Mouse (Mus musculus) hindbrain, embryonic 15.5 days (tissue): ENCODE measurements around the gene Zfyve27. TPM values are rescaled to one million over a fixed set of nuclear protein-coding genes. Genes with fewer than 3 reads are reported as not detected.

Source experiments
- ATAC-seq: fragments of 200-750 bp; cut with Nextera tagmentation; 2 replicates; pipeline ENCODE4 v1.8.0; 2017; ENCODE audit warnings: low read depth, moderate number of reproducible peaks, moderate TSS enrichment; ENCODE audit not compliant: low FRiP score
- H3K27ac ChIP-seq: fragments of 300-500 bp; sonication (generic); replicated peaks from 2 replicates; pipeline ENCODE4 v1.5.1; 2015; ENCODE audit warnings: mild to moderate bottlenecking, inconsistent platforms
- H3K27me3 ChIP-seq: fragments of 300-500 bp; sonication (generic); 2 replicates; pipeline ENCODE4 v1.6.1; 2015; ENCODE audit warnings: control low read depth, inconsistent platforms
- H3K36me3 ChIP-seq: fragments of 300-500 bp; sonication (generic); 2 replicates; pipeline ENCODE4 v1.6.1; 2015; ENCODE audit warnings: control low read depth, inconsistent platforms
- H3K4me1 ChIP-seq: fragments of 300-500 bp; sonication (generic); replicated peaks from 2 replicates; pipeline ENCODE4 v1.6.1; 2015; ENCODE audit warnings: control low read depth, inconsistent platforms
- H3K4me2 ChIP-seq: fragments of 300-500 bp; sonication (generic); 2 replicates; pipeline ENCODE4 v1.6.1; 2015; ENCODE audit warnings: moderate library complexity, mild to moderate bottlenecking, inconsistent platforms
- H3K4me3 ChIP-seq: fragments of 300-500 bp; sonication (generic); 2 replicates; pipeline ENCODE4 v1.5.1; 2015; ENCODE audit warnings: mild to moderate bottlenecking, inconsistent platforms
- H3K9ac ChIP-seq: fragments of 300-500 bp; sonication (generic); 2 replicates; pipeline ENCODE4 v1.6.1; 2015; ENCODE audit warnings: inconsistent platforms
- H3K9me3 ChIP-seq: fragments of 300-500 bp; sonication (generic); 2 replicates; pipeline ENCODE4 v1.6.1; 2016; ENCODE audit warnings: control low read depth, inconsistent platforms
- WGBS: fragments of 180-500 bp; shearing (Covaris S2); methylation state at CpG from one replicate; pipeline ENCODE4 v1.1.7; 2015; 5-methylcytosine and 5-hydroxymethylcytosine counted together
- polyA plus RNA-seq: library from polyadenylated mRNA; unstranded; fragments of >200 nt; fragmentation: Nextera tagmentation; extraction: Ambion mirVana; gene quantifications from 2 replicates; pipeline ENCODE4 v1.2.1, GENCODE M21; 2015

Zfyve27 gene
- polyA plus RNA-seq, 1 experiment from 2014 or later, result 65.0 TPM

DNA sequence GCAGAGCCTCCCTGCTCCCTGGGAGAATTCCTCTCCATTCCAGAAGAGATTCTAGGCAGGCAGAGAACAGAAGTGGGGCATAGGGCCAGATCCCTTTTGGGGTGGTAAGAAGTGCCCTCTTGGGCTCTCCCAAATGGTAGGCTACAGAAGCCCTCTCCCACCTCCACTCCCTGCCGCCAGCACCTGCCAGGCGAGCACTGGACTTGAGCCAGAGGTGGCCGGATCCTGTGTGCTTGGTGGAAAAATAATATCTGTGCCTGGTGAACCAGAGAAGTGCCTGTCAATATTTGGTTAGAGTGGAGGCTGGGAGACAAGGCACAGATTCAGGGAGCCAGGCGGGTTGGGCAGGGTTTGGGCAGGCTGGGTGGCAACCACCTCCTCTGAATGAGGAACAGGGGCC is 32.6 kb downstream of the Zfyve27 start:
- Histone ChIP-seq H3K27ac (no peak overlapping the region), H3K4me2 (no peak overlapping the region), H3K9me3 (no peaks in the 10 kb centered on the region), H3K4me1 (peaks cover 5% of the 10 kb centered on the region), H3K9ac (no peak overlapping the region), H3K36me3 (peaks cover 9% of the 10 kb centered on the region; the same call in 1 of the 2 replicates), H3K27me3 (peaks cover 28% of the 10 kb centered on the region), H3K4me3 (no peak overlapping the region)
- ATAC-seq, result no peak
- 83% methylated on average over 4 of the region's 4 CpGs for WGBS

DNA sequence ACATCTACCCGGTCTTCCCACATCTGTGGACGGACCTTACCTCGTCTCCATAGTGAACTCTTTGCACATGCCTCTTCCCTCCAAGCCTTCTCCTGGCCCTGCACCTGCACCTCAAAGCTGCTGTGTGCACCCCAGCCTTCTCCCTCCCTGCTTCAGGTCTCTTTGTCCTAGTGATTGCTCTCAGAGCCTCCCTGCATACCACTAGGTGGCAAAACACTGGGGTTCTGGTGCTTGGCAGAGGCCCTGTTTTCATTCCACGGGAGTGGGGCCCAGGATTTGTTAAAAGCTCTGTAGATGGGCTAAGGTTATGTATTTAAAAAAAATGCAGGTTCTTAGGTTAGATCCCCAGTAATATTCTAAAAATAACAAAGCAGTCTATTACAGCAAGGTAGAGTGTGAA is 33.3 kb downstream of the Zfyve27 start:
- Histone ChIP-seq H3K4me3 (no peak overlapping the region), H3K27me3 (peaks cover 35% of the 10 kb centered on the region), H3K9me3 (no peaks in the 10 kb centered on the region), H3K4me2 (no peak overlapping the region), H3K4me1 (peaks cover 12% of the 10 kb centered on the region), H3K36me3 (peaks cover 3% of the 10 kb centered on the region; the same call in 1 of the 2 replicates), H3K27ac (no peak overlapping the region), H3K9ac (no peak overlapping the region)
- no peak for ATAC-seq
- WGBS, result 67% methylated on average over 4 of the region's 4 CpGs

DNA sequence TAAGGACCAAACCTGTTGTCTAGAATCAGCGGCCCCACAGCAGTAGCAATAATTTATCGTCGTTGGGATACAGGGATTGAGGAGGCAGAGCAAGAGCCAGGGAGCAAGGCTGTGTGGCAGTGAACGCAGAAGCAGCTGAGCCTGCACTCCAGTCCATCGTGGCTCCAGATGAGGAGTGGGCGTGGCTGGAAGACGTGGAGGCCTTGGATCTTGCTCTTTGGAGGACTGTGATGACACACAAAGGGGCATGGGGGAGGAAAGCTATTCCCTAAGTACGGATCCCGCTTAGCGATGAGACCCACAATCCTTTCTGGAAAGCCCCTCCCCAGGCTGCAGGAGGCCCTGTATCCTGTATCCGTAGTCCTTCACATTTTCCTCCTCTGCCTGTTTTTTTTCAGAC is 34.3 kb downstream of the Zfyve27 start:
- no peak overlapping the region for H3K27ac ChIP-seq
- no peaks in the 10 kb centered on the region for H3K36me3 ChIP-seq
- H3K9me3 ChIP-seq, result no peaks in the 10 kb centered on the region
- no peak overlapping the region for H3K4me2 ChIP-seq
- ATAC-seq, result no peak
- H3K4me1 ChIP-seq, result peaks cover 17% of the 10 kb centered on the region
- no peak overlapping the region for H3K9ac ChIP-seq
- peaks cover 44% of the 10 kb centered on the region for H3K27me3 ChIP-seq
- WGBS, result 48% methylated on average over 11 of the region's 11 CpGs
- no peak overlapping the region for H3K4me3 ChIP-seq

DNA sequence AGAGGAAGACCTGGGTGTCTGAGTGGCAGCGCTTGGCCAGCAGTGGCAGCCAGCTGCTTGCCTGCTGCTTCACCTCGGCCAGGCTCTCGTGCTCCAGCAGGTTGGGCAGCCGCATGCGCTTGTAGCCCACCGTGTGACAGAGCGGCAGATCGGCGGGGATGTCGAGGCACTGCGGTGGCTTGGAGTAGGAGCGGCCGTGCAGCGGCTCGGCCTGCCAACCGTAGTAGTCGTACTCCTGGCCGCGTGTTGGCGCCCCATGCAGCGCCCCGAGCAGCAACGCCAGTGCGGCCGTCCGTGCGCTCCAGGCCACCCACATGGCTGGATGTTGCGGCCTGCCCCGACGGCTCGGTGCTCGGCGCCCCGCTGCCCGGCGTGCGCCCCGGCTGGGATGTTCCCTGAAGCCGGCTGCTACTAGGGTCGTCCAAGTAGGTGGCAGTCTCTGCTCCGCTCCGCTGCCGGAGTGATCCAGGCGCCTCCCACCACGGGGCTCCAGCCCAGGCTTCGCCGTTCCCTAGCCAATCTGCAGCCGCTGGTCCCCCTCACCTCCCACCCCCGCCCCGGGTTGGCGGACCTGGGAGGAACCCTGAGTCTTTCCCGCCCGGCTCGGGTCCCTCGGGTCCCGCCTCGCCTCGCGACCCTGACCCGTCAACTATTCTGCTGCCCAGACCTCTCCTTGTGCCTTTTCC is 38.1 kb downstream of the Zfyve27 start, which contains the start of gene Sfrp5:
TSS of gene Sfrp5 (minus strand) at position 557 of the 686 bp plus-strand sequence.
- H3K4me1 ChIP-seq, result peaks cover 20% of the 10 kb centered on the region
- no peaks in the 10 kb centered on the region for H3K9me3 ChIP-seq
- peak within 1 kb of the TSS; percentile 30 for H3K4me3 ChIP-seq
- H3K27me3 ChIP-seq, result peaks cover 57% of the 10 kb centered on the region
- peak; percentile 44; the same call in 1 of the 2 replicates for ATAC-seq
- WGBS, result under 1% methylated on average over 60 of the region's 60 CpGs
- H3K36me3 ChIP-seq, result no peaks in the 10 kb centered on the region
- no peak within 1 kb of the TSS for H3K9ac ChIP-seq
- no peak within 1 kb of the TSS for H3K27ac ChIP-seq
- peak within 1 kb of the TSS; percentile 55 for H3K4me2 ChIP-seq

DNA sequence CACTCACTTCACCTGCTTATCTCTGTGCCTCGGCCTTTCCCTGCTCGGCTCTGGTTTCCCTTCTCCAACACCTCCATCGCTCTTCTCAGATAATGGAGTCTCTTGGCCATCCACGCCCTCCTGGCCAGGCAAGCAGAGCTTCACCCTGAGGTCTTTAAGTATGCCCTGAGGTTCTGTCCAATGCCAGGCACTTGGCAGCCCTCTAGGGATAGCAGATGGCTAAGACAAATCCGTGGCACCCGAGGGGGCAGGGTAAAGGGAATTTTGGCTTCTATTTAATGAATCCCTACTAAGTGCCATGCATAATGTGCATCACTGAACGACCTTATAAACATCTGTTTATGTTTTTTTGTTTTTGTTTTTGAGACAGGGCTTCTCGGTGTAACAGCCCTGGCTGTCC is 38.7 kb downstream of the Zfyve27 start:
- peaks cover 20% of the 10 kb centered on the region for H3K4me1 ChIP-seq
- ATAC-seq, result no peak
- H3K9ac ChIP-seq, result no peak overlapping the region
- H3K4me2 ChIP-seq, result peak overlapping the region; percentile 55; the same call in 1 of the 2 replicates
- H3K27me3 ChIP-seq, result peaks cover 57% of the 10 kb centered on the region
- H3K36me3 ChIP-seq, result no peaks in the 10 kb centered on the region
- peak overlapping the region; percentile 30; the same call in 1 of the 2 replicates for H3K4me3 ChIP-seq
- no peaks in the 10 kb centered on the region for H3K9me3 ChIP-seq
- H3K27ac ChIP-seq, result no peak overlapping the region
- 40% methylated on average over 8 of the region's 8 CpGs for WGBS

DNA sequence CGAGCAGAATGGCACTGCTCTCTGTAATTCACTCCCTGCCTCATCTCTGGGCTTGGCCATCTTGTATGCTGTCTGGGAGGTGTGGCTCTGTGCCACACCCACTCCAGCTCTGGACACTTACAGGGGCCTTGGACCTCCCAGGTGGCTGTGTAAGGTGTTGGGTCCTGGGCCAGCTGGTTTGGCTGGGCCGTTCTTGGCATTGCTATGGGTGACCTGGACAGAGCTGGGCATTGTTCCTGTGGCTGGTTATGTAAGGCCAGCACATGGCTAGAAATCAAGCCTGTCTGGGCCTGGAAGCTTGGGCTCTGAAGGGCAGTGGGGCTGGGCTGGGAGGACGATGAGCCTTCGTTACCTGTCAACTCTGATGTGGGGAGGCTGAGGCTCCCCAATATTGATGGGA is 40.6 kb downstream of the Zfyve27 start:
- no peak overlapping the region for H3K4me2 ChIP-seq
- peaks cover 49% of the 10 kb centered on the region for H3K27me3 ChIP-seq
- H3K36me3 ChIP-seq, result no peaks in the 10 kb centered on the region
- no peaks in the 10 kb centered on the region for H3K9me3 ChIP-seq
- no peak overlapping the region for H3K27ac ChIP-seq
- WGBS, result 89% methylated on average over 4 of the region's 4 CpGs
- ATAC-seq, result no peak
- H3K9ac ChIP-seq, result no peak overlapping the region
- H3K4me3 ChIP-seq, result no peak overlapping the region
- peaks cover 20% of the 10 kb centered on the region for H3K4me1 ChIP-seq

DNA sequence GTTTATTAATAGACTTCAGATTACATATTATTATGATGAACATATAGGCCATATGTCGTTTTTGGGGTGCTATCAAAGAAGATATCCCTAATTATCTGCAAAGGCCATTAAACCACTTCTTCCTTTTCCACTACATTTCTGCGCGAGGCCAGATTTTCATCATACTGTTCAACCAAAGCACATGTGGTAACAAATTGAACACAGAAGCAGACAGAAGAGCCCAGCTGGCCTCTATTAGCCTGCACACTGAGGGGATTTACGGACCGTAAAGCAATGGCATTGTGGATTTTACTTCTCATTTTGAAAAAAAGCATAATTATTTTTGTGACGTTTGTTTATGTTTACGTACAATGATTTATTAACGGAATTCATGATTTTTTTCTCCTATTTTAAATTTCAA is 41.5 kb downstream of the Zfyve27 start:
- WGBS, result 62% methylated on average over 8 of the region's 8 CpGs
- H3K27me3 ChIP-seq, result peaks cover 40% of the 10 kb centered on the region
- H3K36me3 ChIP-seq, result no peaks in the 10 kb centered on the region
- H3K4me1 ChIP-seq, result peaks cover 26% of the 10 kb centered on the region
- no peak for ATAC-seq
- no peak overlapping the region for H3K9ac ChIP-seq
- no peaks in the 10 kb centered on the region for H3K9me3 ChIP-seq
- no peak overlapping the region for H3K27ac ChIP-seq
- H3K4me2 ChIP-seq, result no peak overlapping the region
- no peak overlapping the region for H3K4me3 ChIP-seq

DNA sequence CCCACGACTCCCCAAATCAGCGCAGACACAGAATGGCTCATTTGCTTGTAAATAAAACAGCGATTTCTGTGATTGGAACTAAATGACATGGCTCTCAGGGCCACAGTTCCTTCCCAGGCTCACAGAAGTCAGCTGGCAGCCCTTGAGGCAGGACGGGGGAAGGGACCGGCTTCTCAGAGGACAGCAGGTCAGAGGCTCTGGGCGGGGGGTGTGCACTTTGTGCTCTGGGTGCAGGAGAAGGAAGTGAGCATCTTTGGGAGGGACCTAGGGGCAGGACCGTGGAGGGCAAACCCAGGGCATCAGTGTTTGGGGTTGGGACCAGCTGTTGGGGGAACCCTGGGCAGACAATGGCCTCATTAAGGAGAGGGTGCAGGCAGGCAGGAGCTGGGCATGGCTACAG is 45.7 kb downstream of the Zfyve27 start:
- ATAC-seq, result no peak; the same call in 1 of the 2 replicates
- H3K9me3 ChIP-seq, result no peaks in the 10 kb centered on the region
- no peak overlapping the region for H3K4me2 ChIP-seq
- WGBS, result 51% methylated on average over 7 of the region's 7 CpGs
- H3K4me1 ChIP-seq, result peaks cover 8% of the 10 kb centered on the region
- H3K9ac ChIP-seq, result no peak overlapping the region
- H3K27ac ChIP-seq, result no peak overlapping the region
- H3K36me3 ChIP-seq, result no peaks in the 10 kb centered on the region
- H3K4me3 ChIP-seq, result no peak overlapping the region
- no peaks in the 10 kb centered on the region for H3K27me3 ChIP-seq

DNA sequence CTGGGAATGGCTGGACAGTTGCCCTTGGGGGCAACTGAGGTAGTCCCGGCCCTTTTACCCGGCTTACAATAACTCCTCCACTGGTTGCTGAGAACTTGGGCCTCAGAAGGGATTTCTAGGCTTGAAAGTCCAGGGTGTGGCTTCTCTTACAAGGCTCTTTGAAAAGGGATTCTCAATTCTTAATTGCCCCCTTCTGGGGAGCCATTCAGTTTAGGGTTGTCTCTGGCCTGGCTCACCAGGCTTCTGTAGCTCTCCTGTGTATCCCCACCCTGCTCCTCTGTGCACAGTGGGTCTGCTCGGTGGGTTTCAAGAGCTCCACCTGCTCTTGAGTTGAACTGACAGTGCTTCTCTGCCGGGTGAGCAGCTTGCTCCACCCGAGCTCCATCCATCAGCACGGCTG is 46.2 kb downstream of the Zfyve27 start:
- no peak for ATAC-seq
- 58% methylated on average over 6 of the region's 6 CpGs for WGBS

DNA sequence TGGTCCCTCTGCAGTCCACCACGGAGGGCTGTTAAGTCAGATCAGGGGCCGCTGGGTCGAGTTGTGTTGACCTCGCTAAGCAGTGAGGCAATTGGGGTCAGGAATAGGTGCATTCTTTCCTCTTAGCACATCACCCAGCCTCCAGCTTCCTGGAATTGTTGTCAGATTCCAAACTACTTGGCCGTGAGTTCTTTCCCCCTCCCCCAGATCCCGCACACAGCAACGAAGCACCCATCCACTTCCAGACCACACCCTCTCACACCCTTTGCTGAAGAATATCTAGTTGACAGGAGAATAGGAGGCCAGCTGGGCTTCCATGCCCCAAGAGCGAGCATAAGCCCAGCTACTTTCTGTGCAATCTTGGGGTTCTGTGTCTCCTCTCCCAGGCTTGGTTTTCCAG is 48.2 kb downstream of the Zfyve27 start:
- no peak for ATAC-seq
- Histone ChIP-seq H3K4me1 (peaks cover 7% of the 10 kb centered on the region; the same call in 1 of the 2 replicates), H3K4me3 (no peak overlapping the region), H3K27ac (no peak overlapping the region), H3K36me3 (no peaks in the 10 kb centered on the region), H3K9ac (no peak overlapping the region), H3K27me3 (no peaks in the 10 kb centered on the region), H3K4me2 (no peak overlapping the region), H3K9me3 (no peaks in the 10 kb centered on the region)
- 25% methylated on average over 8 of the region's 8 CpGs for WGBS

More for the DNA sequence above, 46.2 kb downstream of the Zfyve27 start:
- Histone ChIP-seq H3K9ac (no peak overlapping the region), H3K4me3 (no peak overlapping the region), H3K4me2 (no peak overlapping the region), H3K27ac (no peak overlapping the region), H3K27me3 (no peaks in the 10 kb centered on the region), H3K9me3 (no peaks in the 10 kb centered on the region), H3K36me3 (no peaks in the 10 kb centered on the region), H3K4me1 (peaks cover 7% of the 10 kb centered on the region; the same call in 1 of the 2 replicates)

DNA sequence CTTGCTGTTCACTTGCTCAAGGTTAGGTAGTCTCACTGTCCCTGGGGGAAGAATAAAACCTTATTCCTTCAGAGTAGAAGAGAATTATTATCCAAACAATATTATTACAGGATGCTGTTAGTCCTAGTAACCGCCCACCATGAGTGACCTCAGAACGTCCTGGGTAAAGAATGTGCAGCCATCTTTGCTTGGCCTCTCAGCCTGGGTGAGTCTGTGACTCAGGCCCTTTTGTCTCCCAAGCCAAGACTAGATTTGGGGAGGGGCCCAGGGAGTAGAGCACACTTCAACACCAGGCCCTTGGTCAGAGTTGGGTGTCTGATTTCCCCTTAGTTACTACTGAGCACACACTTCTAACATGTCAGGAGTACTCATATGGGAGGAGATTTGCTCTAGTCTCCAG is 50.9 kb downstream of the Zfyve27 start:
- Histone ChIP-seq H3K9ac (no peak overlapping the region), H3K4me2 (no peak overlapping the region), H3K4me1 (peaks cover 4% of the 10 kb centered on the region; the same call in 1 of the 2 replicates), H3K27ac (no peak overlapping the region), H3K9me3 (no peaks in the 10 kb centered on the region), H3K36me3 (no peaks in the 10 kb centered on the region), H3K27me3 (no peaks in the 10 kb centered on the region), H3K4me3 (no peak overlapping the region)
- WGBS, result 81% methylated on average over 2 of the region's 2 CpGs
- no peak for ATAC-seq

DNA sequence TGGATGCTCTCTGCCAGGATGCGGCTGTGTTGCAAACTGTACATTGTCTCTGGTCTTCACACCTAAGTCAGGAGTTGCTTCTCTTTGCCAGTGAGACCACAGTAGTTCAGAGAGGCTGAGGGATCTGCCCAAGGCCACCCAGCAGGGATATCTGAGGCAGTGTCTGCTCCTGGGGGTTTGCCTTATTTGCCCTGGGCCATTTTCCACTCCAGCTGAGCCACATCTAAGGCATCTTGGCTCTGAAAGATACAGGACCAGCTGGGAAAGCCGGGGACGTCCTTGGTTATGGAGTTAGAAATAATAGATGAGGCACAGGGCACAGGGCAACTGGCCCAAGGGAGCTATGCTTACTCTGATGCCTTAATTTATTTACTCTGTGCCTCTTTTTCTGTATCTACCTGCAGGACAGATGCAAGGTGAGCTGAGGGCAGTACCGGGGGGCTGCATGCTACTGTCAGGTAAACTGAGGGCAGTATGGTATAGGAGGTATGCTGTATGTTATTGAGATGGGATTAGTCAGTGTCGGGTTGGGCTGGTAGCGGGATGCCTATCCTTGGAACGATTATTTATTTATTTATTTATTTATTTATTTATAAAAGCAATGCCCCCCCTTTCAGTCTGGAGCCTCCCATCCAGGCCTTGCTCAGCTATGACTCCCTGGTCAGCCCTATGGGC is 53.1 kb downstream of the Zfyve27 start:
- Histone ChIP-seq H3K9me3 (no peaks in the 10 kb centered on the region), H3K36me3 (no peaks in the 10 kb centered on the region), H3K27me3 (no peaks in the 10 kb centered on the region), H3K4me2 (no peak overlapping the region), H3K9ac (no peak overlapping the region), H3K27ac (no peak overlapping the region), H3K4me3 (no peak overlapping the region), H3K4me1 (no peaks in the 10 kb centered on the region)
- 72% methylated on average over 7 of the region's 7 CpGs for WGBS
- ATAC-seq, result peak; percentile 30; the same call in 1 of the 2 replicates
